Mouse (Mus musculus) testis, adult 2 months (tissue): ENCODE data around the gene Gfod1. TPM values are rescaled to one million over a fixed set of nuclear protein-coding genes. Genes with fewer than 3 reads are reported as not detected.

ENCODE experiments used
- H3K27ac ChIP-seq: fragments of 200-500 bp; 2 replicates; pipeline ENCODE4 v1.5.1; 2012; ENCODE audit warnings: low read depth, low read length; ENCODE audit not compliant: control insufficient read depth, insufficient read depth
- H3K27me3 ChIP-seq: fragments of 200-500 bp; 2 replicates; pipeline ENCODE4 v1.6.1; 2012; ENCODE audit warnings: mild to moderate bottlenecking, low read length, moderate library complexity; ENCODE audit not compliant: control insufficient read depth, insufficient read depth
- H3K36me3 ChIP-seq: fragments of 200-500 bp; 2 replicates; pipeline ENCODE4 v1.6.1; 2012; ENCODE audit warnings: mild to moderate bottlenecking, low read length; ENCODE audit not compliant: control insufficient read depth, insufficient read depth
- H3K4me1 ChIP-seq: fragments of 200-500 bp; 2 replicates; pipeline ENCODE4 v1.6.1; 2012; ENCODE audit warnings: low read length; ENCODE audit not compliant: control insufficient read depth, insufficient read depth
- H3K4me3 ChIP-seq: fragments of 200-500 bp; 2 replicates; pipeline ENCODE4 v1.5.1; 2012; ENCODE audit warnings: low read depth, mild to moderate bottlenecking, low read length, moderate library complexity, mixed read lengths; ENCODE audit not compliant: control insufficient read depth
- CTCF ChIP-seq: fragments of 200-500 bp; IDR thresholded peaks from 2 replicates; pipeline ENCODE4 v1.5.1; 2012; ENCODE audit warnings: low read depth, mild to moderate bottlenecking, inconsistent platforms, low read length, moderate library complexity; ENCODE audit not compliant: control insufficient read depth, insufficient read depth, insufficient replicate concordance
- POLR2A ChIP-seq: fragments of 200-500 bp; IDR thresholded peaks from 2 replicates; pipeline ENCODE4 v1.6.1; 2012; ENCODE audit warnings: low read depth, mild to moderate bottlenecking, inconsistent platforms, low read length, moderate library complexity; ENCODE audit not compliant: control insufficient read depth
- polyA plus RNA-seq: library from polyadenylated mRNA; depleted of rRNA; stranded (reverse); fragments of >200 nt; gene quantifications from 2 replicates; pipeline ENCODE4 v1.2.3, GENCODE M21; 2012

Gfod1 gene
- polyA plus RNA-seq, 1 experiment, result 0.17 TPM

DNA sequence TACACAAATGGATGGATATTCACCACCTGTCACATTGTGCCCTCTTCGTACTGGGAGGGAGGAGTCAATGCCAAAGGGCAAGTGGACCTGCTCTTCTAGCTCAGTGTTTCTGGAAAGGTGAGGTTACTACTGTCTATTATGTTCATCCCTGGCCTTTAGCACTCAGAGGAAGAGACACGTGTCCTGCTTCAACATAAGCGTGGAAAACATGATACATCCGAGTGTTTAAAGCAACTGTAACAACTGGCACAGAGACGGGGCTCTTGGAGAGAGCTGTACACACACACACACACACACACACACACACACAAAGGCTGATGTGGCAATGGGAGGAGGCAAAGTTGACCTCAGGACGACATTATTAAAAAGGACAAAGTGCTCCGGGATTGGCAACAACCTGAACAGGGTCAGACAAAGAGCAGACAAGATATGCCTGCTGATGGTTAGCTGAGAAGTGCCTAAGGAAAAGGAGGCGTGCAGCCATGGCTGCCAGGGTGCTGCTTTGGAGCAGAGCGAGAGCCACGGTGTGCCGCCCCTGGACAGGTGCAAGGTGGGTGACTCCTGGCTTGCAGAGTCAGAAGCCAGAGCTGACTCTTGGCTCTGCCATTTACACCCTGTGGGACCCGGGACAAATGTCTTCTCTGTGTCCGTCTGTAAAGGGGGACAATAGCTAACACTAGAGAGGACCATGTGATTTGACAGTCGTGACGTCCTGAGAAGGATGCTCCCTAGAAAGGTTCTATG, 1.4 kb upstream of the Gfod1 start:
- Histone ChIP-seq H3K4me1 (peaks cover 20% of the 10 kb centered on the region), H3K36me3 (no peaks in the 10 kb centered on the region), H3K27me3 (no peaks in the 10 kb centered on the region), H3K27ac (no peak overlapping the region), H3K4me3 (no peak overlapping the region)
- TF ChIP-seq CTCF (no peak), POLR2A (no peak)

- no peak for TF ChIP-seq CTCF
- TF ChIP-seq POLR2A, result no peak
- H3K36me3 ChIP-seq, result no peaks in the 10 kb centered on the region
- H3K4me3 ChIP-seq, result peak overlapping the region; percentile 26; the same call in 1 of the 2 replicates
- no peak overlapping the region for H3K27ac ChIP-seq
- H3K4me1 ChIP-seq, result peaks cover 20% of the 10 kb centered on the region
- no peaks in the 10 kb centered on the region for H3K27me3 ChIP-seq
These were observed 728 bp upstream of the Gfod1 start for GRCm38 (mm10) chr13:43304700-43305099.

- TF ChIP-seq POLR2A (no peak), CTCF (no peak)
- no peak overlapping the region for H3K27ac ChIP-seq
- peak overlapping the region; percentile 9 for H3K4me3 ChIP-seq
- H3K27me3 ChIP-seq, result no peaks in the 10 kb centered on the region
- H3K36me3 ChIP-seq, result no peaks in the 10 kb centered on the region
- H3K4me1 ChIP-seq, result peaks cover 20% of the 10 kb centered on the region
These were observed 609 bp downstream of the Gfod1 start for GRCm38 (mm10) chr13:43303161-43303965.

- no peak for TF ChIP-seq CTCF
- no peak for TF ChIP-seq POLR2A
- Histone ChIP-seq H3K27me3 (no peaks in the 10 kb centered on the region), H3K36me3 (no peaks in the 10 kb centered on the region), H3K27ac (no peak overlapping the region), H3K4me3 (peak overlapping the region; percentile 9), H3K4me1 (peaks cover 20% of the 10 kb centered on the region)
These were observed 1.3 kb downstream of the Gfod1 start for GRCm38 (mm10) chr13:43302651-43303160.

DNA sequence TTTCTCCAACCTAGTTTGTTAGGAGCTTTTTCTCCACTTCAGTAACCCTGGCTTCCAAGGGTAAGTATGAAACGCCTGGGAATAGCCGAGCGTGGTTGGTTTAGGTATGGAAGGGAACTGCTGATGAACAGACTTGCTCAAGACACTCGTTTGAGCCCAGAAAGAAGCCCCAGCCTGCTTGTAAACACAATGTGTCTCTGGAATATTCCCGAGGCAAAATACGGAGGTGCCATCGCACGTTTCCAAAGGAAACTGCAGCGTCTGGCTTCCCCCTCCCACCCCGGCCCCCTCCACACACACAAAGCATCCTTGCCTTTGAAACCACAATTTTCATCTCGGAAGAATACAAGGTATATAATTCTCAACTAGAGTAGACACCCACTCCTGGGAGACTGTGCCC, 1.7 kb downstream of the Gfod1 start:
- Histone ChIP-seq H3K4me1 (peaks cover 20% of the 10 kb centered on the region), H3K27me3 (no peaks in the 10 kb centered on the region), H3K27ac (no peak overlapping the region), H3K36me3 (no peaks in the 10 kb centered on the region), H3K4me3 (no peak overlapping the region)
- TF ChIP-seq CTCF (no peak), POLR2A (no peak)

DNA sequence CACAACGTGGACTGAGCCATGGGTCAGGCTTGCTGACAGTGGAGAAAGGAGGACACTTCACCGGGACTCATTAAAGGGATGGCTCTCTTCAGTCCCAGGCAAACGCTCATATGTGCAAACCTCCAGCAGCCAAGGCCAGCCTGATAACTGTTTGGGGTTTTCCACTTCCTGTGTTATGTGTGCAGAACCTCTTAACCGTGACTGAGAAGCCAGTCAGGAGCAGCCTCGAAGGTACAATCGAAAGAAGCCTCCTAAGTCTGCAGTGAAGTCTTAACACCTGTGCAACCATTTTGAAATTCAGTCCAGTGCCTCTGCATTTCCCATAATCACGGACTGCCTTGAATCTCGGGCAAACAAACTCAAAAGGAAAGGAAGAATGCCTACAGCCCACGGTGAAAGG, 3.1 kb downstream of the Gfod1 start:
- Histone ChIP-seq H3K4me3 (no peak overlapping the region), H3K36me3 (no peaks in the 10 kb centered on the region), H3K27me3 (no peaks in the 10 kb centered on the region), H3K27ac (no peak overlapping the region), H3K4me1 (peaks cover 20% of the 10 kb centered on the region)
- TF ChIP-seq POLR2A (no peak), CTCF (no peak)

GRCm38 (mm10) chr13:43300366-43300765, 3.6 kb downstream of the Gfod1 start:
- Histone ChIP-seq H3K36me3 (no peaks in the 10 kb centered on the region), H3K27ac (no peak overlapping the region), H3K27me3 (no peaks in the 10 kb centered on the region), H3K4me3 (no peak overlapping the region), H3K4me1 (peaks cover 20% of the 10 kb centered on the region)
- TF ChIP-seq CTCF (no peak), POLR2A (no peak)
